Mouse (Mus musculus) gastrocnemius, adult 8-10 months (tissue): ENCODE results near the gene Ppard. TPM values are rescaled to one million over a fixed set of nuclear protein-coding genes. Genes with fewer than 3 reads are reported as not detected.

Experiments
- DNase-seq, 2 experiments: peaks; one replicate each; pipeline ENCODE4 v3.0.0; 2022; ENCODE audit warnings: low spot score in 2 of 2
- total RNA-seq, 4 experiments: library from RNA; stranded (reverse); gene quantifications; 2 replicates each; pipeline ENCODE4 v1.2.4; 2022

The Ppard gene
- total RNA-seq, 4 experiments from 2014 or later, result 24.7 to 28.3 (median 26.1) TPM

GRCm38 (mm10) chr17:28281866-28282441, 49.5 kb downstream of the Ppard start:
- DNase-seq, result no peak

- no peak for DNase-seq
Measured at GRCm38 (mm10) chr17:28283199-28283598, 50.7 kb downstream of the Ppard start.

GRCm38 (mm10) chr17:28286133-28286532, 53.6 kb downstream of the Ppard start:
- DNase-seq, result no peak

- DNase-seq, result no peak
Measured at GRCm38 (mm10) chr17:28286964-28287363, 54.5 kb downstream of the Ppard start.

GRCm38 (mm10) chr17:28287578-28287977, 55.1 kb downstream of the Ppard start:
- no peak for DNase-seq

- no peak for DNase-seq
Measured at GRCm38 (mm10) chr17:28287980-28288379, 55.5 kb downstream of the Ppard start.

GRCm38 (mm10) chr17:28290262-28290661, 57.8 kb downstream of the Ppard start:
- DNase-seq, result no peak

GRCm38 (mm10) chr17:28290671-28291070, 58.2 kb downstream of the Ppard start:
- no peak for DNase-seq

GRCm38 (mm10) chr17:28291346-28291745, 58.8 kb downstream of the Ppard start:
- no peak for DNase-seq

GRCm38 (mm10) chr17:28293716-28294115, 61.2 kb downstream of the Ppard start:
- peak; percentile 52 to 59 for DNase-seq

- DNase-seq, result no peak
Measured at GRCm38 (mm10) chr17:28294449-28295333, 62.2 kb downstream of the Ppard start.

- DNase-seq, result no peak
Measured at GRCm38 (mm10) chr17:28298888-28299287, 66.4 kb downstream of the Ppard start.

GRCm38 (mm10) chr17:28299669-28300320, 67.3 kb downstream of the Ppard start:
- DNase-seq, result no peak

- DNase-seq, result no peak
Measured at GRCm38 (mm10) chr17:28300323-28300722, 67.8 kb downstream of the Ppard start.

GRCm38 (mm10) chr17:28300850-28301249, 68.3 kb downstream of the Ppard start:
- no peak for DNase-seq

- DNase-seq, result no peak
Measured at GRCm38 (mm10) chr17:28305172-28305571, 72.7 kb downstream of the Ppard start.

GRCm38 (mm10) chr17:28308297-28309195, 76.0 kb downstream of the Ppard start:
- DNase-seq, result peak; percentile 79 to 80

- no peak for DNase-seq
Measured at GRCm38 (mm10) chr17:28310831-28311230, 78.3 kb downstream of the Ppard start.

GRCm38 (mm10) chr17:28311366-28312132, 79.0 kb downstream of the Ppard start:
- DNase-seq, result no peak
